Mouse (Mus musculus): ENCODE results near the gene Dlk2. TPM values are rescaled to one million over a fixed set of nuclear protein-coding genes. Genes with fewer than 3 reads are reported as not detected.

Dlk2 gene
- polyA plus RNA-seq (2015; fragmentation: Nextera tagmentation; extraction: Ambion mirVana) = 0.22 and 0.87 TPM in 2 replicates

GRCm38 (mm10) chr17:46297364-46298219 is at the start of gene Dlk2:
Gene Dlk2 (plus strand): TSS chr17:46297421.

GRCm38 (mm10) chr17:46247512-46248188 is 49.6 kb upstream of the Dlk2 start, which contains the start of the genes Polr1c and Yipf3:
Gene Polr1c (minus strand): TSS chr17:46248054.
Gene Yipf3 (plus strand): TSS chr17:46248080.

GRCm38 (mm10) chr17:46253452-46254084 is 43.7 kb upstream of the Dlk2 start, which contains the start of gene Lrrc73:
Gene Lrrc73 (plus strand): TSS chr17:46253531.

GRCm38 (mm10) chr17:46282483-46283123 is 14.6 kb upstream of the Dlk2 start, which contains the start of gene Tjap1:
Gene Tjap1 (minus strand): TSS chr17:46283026.

GRCm38 (mm10) chr17:46327906-46328534 is 30.8 kb downstream of the Dlk2 start, which contains the start of gene Abcc10:
Gene Abcc10 (minus strand): TSS chr17:46328352.

Other genes with a start within 250 kb of the Dlk2 start
- gene Mrps18a, start 186.4 kb upstream of the Dlk2 start, polyA plus RNA-seq (2015; fragmentation: Nextera tagmentation; extraction: Ambion mirVana) = 133 and 158 TPM in 2 replicates
- 24.7 and 33.6 TPM in 2 replicates for gene Rsph9, start 153.2 kb upstream of the Dlk2 start, polyA plus RNA-seq (2015; fragmentation: Nextera tagmentation; extraction: Ambion mirVana)
- 22.5 and 27.2 TPM in 2 replicates for gene Mad2l1bp, start 143.9 kb upstream of the Dlk2 start, polyA plus RNA-seq (2015; fragmentation: Nextera tagmentation; extraction: Ambion mirVana)
- gene Gtpbp2, start 136.4 kb upstream of the Dlk2 start, polyA plus RNA-seq (2015; fragmentation: Nextera tagmentation; extraction: Ambion mirVana) = 15.1 and 23.4 TPM in 2 replicates
- 12.1 and 18.7 TPM in 2 replicates for gene Polh, start 94.8 kb upstream of the Dlk2 start, polyA plus RNA-seq (2015; fragmentation: Nextera tagmentation; extraction: Ambion mirVana)
- 16.4 and 37.0 TPM in 2 replicates for gene Xpo5, start 94.6 kb upstream of the Dlk2 start, polyA plus RNA-seq (2015; fragmentation: Nextera tagmentation; extraction: Ambion mirVana)
- 79.4 and 112 TPM in 2 replicates for gene Polr1c, start 49.4 kb upstream of the Dlk2 start, polyA plus RNA-seq (2015; fragmentation: Nextera tagmentation; extraction: Ambion mirVana)
- 94.3 and 154 TPM in 2 replicates for gene Yipf3, start 49.3 kb upstream of the Dlk2 start, polyA plus RNA-seq (2015; fragmentation: Nextera tagmentation; extraction: Ambion mirVana)
- 2.7 TPM in 2 replicates for gene Lrrc73, start 43.9 kb upstream of the Dlk2 start, polyA plus RNA-seq (2015; fragmentation: Nextera tagmentation; extraction: Ambion mirVana)
- 18.1 and 25.6 TPM in 2 replicates for gene Tjap1, start 14.4 kb upstream of the Dlk2 start, polyA plus RNA-seq (2015; fragmentation: Nextera tagmentation; extraction: Ambion mirVana)
- gene Abcc10, start 30.9 kb downstream of the Dlk2 start, polyA plus RNA-seq (2015; fragmentation: Nextera tagmentation; extraction: Ambion mirVana) = 3.3 and 4.3 TPM in 2 replicates
- 5.7 and 6.8 TPM in 2 replicates for gene Zfp318, start 86.3 kb downstream of the Dlk2 start, polyA plus RNA-seq (2015; fragmentation: Nextera tagmentation; extraction: Ambion mirVana)
- gene Crip3, start 131.5 kb downstream of the Dlk2 start, polyA plus RNA-seq (2015; fragmentation: Nextera tagmentation; extraction: Ambion mirVana) = 1.6 TPM in 2 replicates
- gene Slc22a7, start 141.0 kb downstream of the Dlk2 start, polyA plus RNA-seq (2015; fragmentation: Nextera tagmentation; extraction: Ambion mirVana) = 0.22 TPM in 1 of 2 replicates, not detected in the other
- 0.52 and 1.7 TPM in 2 replicates for gene Ttbk1, start 190.3 kb downstream of the Dlk2 start, polyA plus RNA-seq (2015; fragmentation: Nextera tagmentation; extraction: Ambion mirVana)
- gene Dnph1, start 199.3 kb downstream of the Dlk2 start, polyA plus RNA-seq (2015; fragmentation: Nextera tagmentation; extraction: Ambion mirVana) = 9.2 and 12.5 TPM in 2 replicates
- 5.8 and 6.3 TPM in 2 replicates for gene Cul9, start 249.0 kb downstream of the Dlk2 start, polyA plus RNA-seq (2015; fragmentation: Nextera tagmentation; extraction: Ambion mirVana)